Mouse (Mus musculus) neural tube, embryonic 14.5 days (tissue): ENCODE data around the gene Cphx3. TPM values are rescaled to one million over a fixed set of nuclear protein-coding genes. Genes with fewer than 3 reads are reported as not detected.
"Not testable (repeated sequence)": the region's sequence is repeated elsewhere in the genome, so short reads cannot be mapped to it uniquely, and the experiment has no call there.

Source experiments
- ATAC-seq: fragments of 200-750 bp; cut with Nextera tagmentation; 2 replicates; pipeline ENCODE4 v1.8.0; 2017; ENCODE audit warnings: low read depth, mild to moderate bottlenecking, moderate TSS enrichment, moderate library complexity
- H3K27ac ChIP-seq: fragments of 300-500 bp; sonication (generic); 2 replicates; pipeline ENCODE4 v1.5.1; 2014; ENCODE audit warnings: low read depth, mild to moderate bottlenecking, control low read depth, low read length, moderate library complexity, mixed read lengths
- H3K27me3 ChIP-seq: fragments of 300-500 bp; sonication (generic); 2 replicates; pipeline ENCODE4 v1.6.1; 2014; ENCODE audit warnings: low read length; ENCODE audit not compliant: control insufficient read depth, insufficient read depth
- H3K36me3 ChIP-seq: fragments of 300-500 bp; sonication (generic); 2 replicates; pipeline ENCODE4 v1.6.1; 2014; ENCODE audit warnings: low read length, mixed read lengths; ENCODE audit not compliant: control insufficient read depth, insufficient read depth
- H3K4me1 ChIP-seq: fragments of 300-500 bp; sonication (generic); 2 replicates; pipeline ENCODE4 v1.6.1; 2014; ENCODE audit warnings: low read length; ENCODE audit not compliant: control insufficient read depth, insufficient read depth
- H3K4me2 ChIP-seq: fragments of 300-500 bp; sonication (generic); 2 replicates; pipeline ENCODE4 v1.6.1; 2014; ENCODE audit warnings: mild to moderate bottlenecking, low read depth, low read length, control low read depth
- H3K4me3 ChIP-seq: fragments of 300-500 bp; sonication (generic); 2 replicates; pipeline ENCODE4 v1.5.1; 2014; ENCODE audit warnings: low read depth, low read length, control low read depth, mixed read lengths
- H3K9ac ChIP-seq: fragments of 300-500 bp; sonication (generic); replicated peaks from 2 replicates; pipeline ENCODE4 v1.6.1; 2014; ENCODE audit warnings: low read depth, mild to moderate bottlenecking, control low read depth, low read length, mixed read lengths
- H3K9me3 ChIP-seq: fragments of 300-500 bp; sonication (generic); 2 replicates; pipeline ENCODE4 v1.6.1; 2016; ENCODE audit warnings: low read length; ENCODE audit not compliant: control insufficient read depth
- WGBS: fragments of 180-500 bp; shearing (Covaris S2); extraction: QIAGEN DNeasy Blood & Tissue Kit; methylation state at CpG from one replicate; pipeline ENCODE4 v1.1.7; 2014; 5-methylcytosine and 5-hydroxymethylcytosine counted together
- polyA plus RNA-seq: library from polyadenylated mRNA; unstranded; fragments of >200 nt; fragmentation: Nextera tagmentation; extraction: Ambion mirVana; gene quantifications from 2 replicates; pipeline ENCODE4 v1.2.1, GENCODE M21; 2014

Gene Cphx3
- polyA plus RNA-seq, 1 experiment from 2014 or later: not detected

- ATAC-seq, H3K27ac ChIP-seq, H3K9me3 ChIP-seq, H3K4me3 ChIP-seq, H3K27me3 ChIP-seq, H3K4me2 ChIP-seq, H3K36me3 ChIP-seq, H3K4me1 ChIP-seq, H3K9ac ChIP-seq: not testable (repeated sequence)
- no CpG with 5 or more reads among the region's 7 CpGs for WGBS
These were observed 73.9 kb downstream of the Cphx3 start for GRCm38 (mm10) chr14:26156032-26156431.

GRCm38 (mm10) chr14:26161156-26161555 is 79.1 kb downstream of the Cphx3 start:
- H3K4me1 ChIP-seq, ATAC-seq, H3K9me3 ChIP-seq, H3K27ac ChIP-seq, H3K4me2 ChIP-seq, H3K27me3 ChIP-seq, H3K9ac ChIP-seq, H3K4me3 ChIP-seq, H3K36me3 ChIP-seq: not testable (repeated sequence)
- WGBS: no CpG with 5 or more reads among the region's 9 CpGs

GRCm38 (mm10) chr14:26162423-26162822 is 80.3 kb downstream of the Cphx3 start:
- not testable (repeated sequence) for H3K27ac ChIP-seq, H3K4me2 ChIP-seq, H3K9ac ChIP-seq, H3K9me3 ChIP-seq, ATAC-seq, H3K4me1 ChIP-seq, H3K36me3 ChIP-seq, H3K4me3 ChIP-seq, H3K27me3 ChIP-seq
- WGBS: no CpG with 5 or more reads among the region's 5 CpGs

GRCm38 (mm10) chr14:26165266-26165665 is 83.2 kb downstream of the Cphx3 start:
- no CpG with 5 or more reads among the region's 12 CpGs for WGBS

GRCm38 (mm10) chr14:26173955-26174354 is 91.9 kb downstream of the Cphx3 start:
- H3K27me3 ChIP-seq, H3K4me3 ChIP-seq, H3K9ac ChIP-seq, H3K4me1 ChIP-seq, H3K9me3 ChIP-seq, H3K27ac ChIP-seq, ATAC-seq, H3K4me2 ChIP-seq, H3K36me3 ChIP-seq: not testable (repeated sequence)
- no CpG with 5 or more reads among the region's 3 CpGs for WGBS

More at GRCm38 (mm10) chr14:26165266-26165665, 83.2 kb downstream of the Cphx3 start:
- not testable (repeated sequence) for H3K4me3 ChIP-seq, H3K4me1 ChIP-seq, H3K27me3 ChIP-seq, H3K9ac ChIP-seq, H3K9me3 ChIP-seq, H3K27ac ChIP-seq, H3K36me3 ChIP-seq, H3K4me2 ChIP-seq, ATAC-seq

GRCm38 (mm10) chr14:26175028-26175427 is 92.9 kb downstream of the Cphx3 start:
- not testable (repeated sequence) for H3K4me3 ChIP-seq, ATAC-seq, H3K27me3 ChIP-seq, H3K9me3 ChIP-seq, H3K4me1 ChIP-seq, H3K4me2 ChIP-seq, H3K36me3 ChIP-seq, H3K9ac ChIP-seq, H3K27ac ChIP-seq
- WGBS: no CpG with 5 or more reads among the region's 6 CpGs

GRCm38 (mm10) chr14:26181660-26182059 is 99.6 kb downstream of the Cphx3 start:
- H3K27ac ChIP-seq, H3K4me3 ChIP-seq, H3K36me3 ChIP-seq, H3K27me3 ChIP-seq, H3K4me2 ChIP-seq, H3K9ac ChIP-seq, H3K9me3 ChIP-seq, H3K4me1 ChIP-seq, ATAC-seq: not testable (repeated sequence)
- WGBS: no CpG with 5 or more reads among the region's 10 CpGs

GRCm38 (mm10) chr14:26182380-26182779 is 100.3 kb downstream of the Cphx3 start, which contains the start of gene Plac9b:
Gene Plac9b, minus strand, starts transcription at chr14:26182480.
- not testable (repeated sequence) for ATAC-seq, H3K27me3 ChIP-seq, H3K27ac ChIP-seq, H3K9ac ChIP-seq, H3K4me2 ChIP-seq, H3K9me3 ChIP-seq, H3K36me3 ChIP-seq, H3K4me1 ChIP-seq, H3K4me3 ChIP-seq
- no CpG with 5 or more reads among the region's 10 CpGs for WGBS

GRCm38 (mm10) chr14:26186638-26187037 is 104.5 kb downstream of the Cphx3 start:
- H3K27ac ChIP-seq, H3K4me3 ChIP-seq, H3K27me3 ChIP-seq, H3K9ac ChIP-seq, H3K36me3 ChIP-seq, H3K9me3 ChIP-seq, ATAC-seq, H3K4me1 ChIP-seq, H3K4me2 ChIP-seq: not testable (repeated sequence)
- no CpG with 5 or more reads among the region's 9 CpGs for WGBS

- not testable (repeated sequence) for ATAC-seq, H3K36me3 ChIP-seq, H3K9ac ChIP-seq, H3K27me3 ChIP-seq, H3K27ac ChIP-seq, H3K4me2 ChIP-seq, H3K4me1 ChIP-seq, H3K4me3 ChIP-seq, H3K9me3 ChIP-seq
- WGBS: no CpG with 5 or more reads among the region's 8 CpGs
These were observed 106.3 kb downstream of the Cphx3 start for GRCm38 (mm10) chr14:26188361-26188760.
